Mouse (Mus musculus) cortical plate, adult 2 months (tissue): ENCODE measurements around the gene Chd3. TPM values are rescaled to one million over a fixed set of nuclear protein-coding genes. Genes with fewer than 3 reads are reported as not detected.

Source experiments
- H3K27ac ChIP-seq: fragments of 200-500 bp; 2 replicates; pipeline ENCODE4 v1.5.1; 2012; ENCODE audit warnings: low read length, control low read depth, inconsistent platforms; ENCODE audit not compliant: insufficient read depth
- H3K4me1 ChIP-seq: fragments of 200-500 bp; 2 replicates; pipeline ENCODE4 v1.6.1; 2011; ENCODE audit warnings: low read length; ENCODE audit not compliant: control insufficient read depth, insufficient read depth
- H3K4me3 ChIP-seq: fragments of 200-500 bp; 2 replicates; pipeline ENCODE4 v1.5.1; 2011; ENCODE audit warnings: mild to moderate bottlenecking, low read length, control low read depth; ENCODE audit not compliant: insufficient read depth
- CTCF ChIP-seq: fragments of 200-500 bp; IDR thresholded peaks from 2 replicates; pipeline ENCODE4 v1.5.1; 2011; ENCODE audit warnings: mild to moderate bottlenecking, control low read depth, low read length; ENCODE audit not compliant: insufficient read depth; ENCODE audit errors: extremely low read depth
- POLR2A ChIP-seq: fragments of 200-500 bp; IDR thresholded peaks from 2 replicates; pipeline ENCODE4 v1.6.1; 2011; ENCODE audit warnings: mild to moderate bottlenecking, low read length, control low read depth; ENCODE audit not compliant: insufficient read depth; ENCODE audit errors: extremely low read depth
- polyA plus RNA-seq: library from polyadenylated mRNA; depleted of rRNA; stranded (reverse); fragments of >200 nt; gene quantifications from 2 replicates; pipeline ENCODE4 v1.2.3, GENCODE M21; 2012

Gene Chd3
- polyA plus RNA-seq, 1 experiment, result 242 TPM

GRCm38 (mm10) chr11:69390400-69391034 lies 21.3 kb upstream of the Chd3 start:
- TF ChIP-seq POLR2A (no peak), CTCF (peak; percentile 53; the same call in 1 of the 2 replicates)
- H3K27ac ChIP-seq, result no peak overlapping the region
- peaks cover 2% of the 10 kb centered on the region; the same call in 1 of the 2 replicates for H3K4me1 ChIP-seq
- H3K4me3 ChIP-seq, result no peak overlapping the region

GRCm38 (mm10) chr11:69389531-69390399 lies 20.6 kb upstream of the Chd3 start:
- no peak overlapping the region for H3K27ac ChIP-seq
- no peak for TF ChIP-seq CTCF
- TF ChIP-seq POLR2A, result no peak

GRCm38 (mm10) chr11:69388680-69389079 lies 19.5 kb upstream of the Chd3 start:
- Histone ChIP-seq H3K27ac (no peak overlapping the region), H3K4me1 (peaks cover 2% of the 10 kb centered on the region; the same call in 1 of the 2 replicates), H3K4me3 (no peak overlapping the region)
- no peak for TF ChIP-seq POLR2A
- 0 out of 2 replicates have a peak, but pooled peaks have one; percentile 3 for TF ChIP-seq CTCF

More at GRCm38 (mm10) chr11:69389531-69390399, 20.6 kb upstream of the Chd3 start:
- Histone ChIP-seq H3K4me3 (no peak overlapping the region), H3K4me1 (peaks cover 2% of the 10 kb centered on the region; the same call in 1 of the 2 replicates)

- H3K27ac ChIP-seq, result no peak overlapping the region
- peaks cover 2% of the 10 kb centered on the region; the same call in 1 of the 2 replicates for H3K4me1 ChIP-seq
- TF ChIP-seq CTCF, result no peak
- H3K4me3 ChIP-seq, result no peak overlapping the region
Measured at GRCm38 (mm10) chr11:69386758-69387157, 17.6 kb upstream of the Chd3 start.

GRCm38 (mm10) chr11:69384979-69385378 lies 15.8 kb upstream of the Chd3 start:
- no peak for TF ChIP-seq POLR2A
- no peak for TF ChIP-seq CTCF
- peaks cover 2% of the 10 kb centered on the region; the same call in 1 of the 2 replicates for H3K4me1 ChIP-seq
- no peak overlapping the region for H3K4me3 ChIP-seq

GRCm38 (mm10) chr11:69382478-69383105 lies 13.4 kb upstream of the Chd3 start:
- Histone ChIP-seq H3K4me3 (no peak overlapping the region), H3K27ac (no peak overlapping the region), H3K4me1 (no peaks in the 10 kb centered on the region)
- no peak for TF ChIP-seq POLR2A
- TF ChIP-seq CTCF, result no peak

More at GRCm38 (mm10) chr11:69384979-69385378, 15.8 kb upstream of the Chd3 start:
- H3K27ac ChIP-seq, result no peak overlapping the region

GRCm38 (mm10) chr11:69381356-69381755 lies 12.2 kb upstream of the Chd3 start:
- Histone ChIP-seq H3K4me3 (no peak overlapping the region), H3K4me1 (no peaks in the 10 kb centered on the region), H3K27ac (no peak overlapping the region)
- no peak for TF ChIP-seq POLR2A
- TF ChIP-seq CTCF, result no peak

- TF ChIP-seq CTCF, result no peak
- TF ChIP-seq POLR2A, result no peak
- Histone ChIP-seq H3K27ac (no peak overlapping the region), H3K4me3 (no peak overlapping the region), H3K4me1 (no peaks in the 10 kb centered on the region)
Measured at GRCm38 (mm10) chr11:69379600-69379999, 10.4 kb upstream of the Chd3 start.

- Histone ChIP-seq H3K4me1 (no peaks in the 10 kb centered on the region), H3K27ac (no peak overlapping the region), H3K4me3 (no peak overlapping the region)
- TF ChIP-seq CTCF (no peak), POLR2A (no peak)
Measured at GRCm38 (mm10) chr11:69377766-69378165, 8.6 kb upstream of the Chd3 start.

- TF ChIP-seq POLR2A, result no peak
- no peak for TF ChIP-seq CTCF
- Histone ChIP-seq H3K27ac (no peak overlapping the region), H3K4me1 (peaks cover 3% of the 10 kb centered on the region), H3K4me3 (no peak overlapping the region)
Measured at GRCm38 (mm10) chr11:69375646-69376045, 6.4 kb upstream of the Chd3 start.
